In genomic region chr4:98108676-98109016, GRCm38 (mm10) we compare ENCODE assay signal across 9 mouse cellular contexts.
DNase-seq lines count a peak whose midpoint lies in the region; ATAC-seq and TF ChIP-seq lines count a peak whose summit lies in the region.
"Had no signal": no experiment of that assay in that cellular context is flagged by ENCODE, and none has a peak within 500 bp of the region (broad histone marks: within the 10 kb centered on the region; RNA-seq: fewer than 3 reads in every experiment).

No protein-coding gene starts in this region.

- no peaks in the 10 kb centered on the region for H3K9me3 ChIP-seq in heart, embryonic 11.5 days (replicated peaks; ENCODE audit: control insufficient read depth, low read length)
- H3K9me3 ChIP-seq in heart, embryonic 15.5 days (replicated peaks) = no peaks in the 10 kb centered on the region
- no peaks in the 10 kb centered on the region for H3K9me3 ChIP-seq in lung, postnatal 0 days (ENCODE audit: low read length)

- no peak overlapping the region for H3K4me2 ChIP-seq in heart, embryonic 11.5 days
- no peak overlapping the region for H3K4me2 ChIP-seq in heart, embryonic 15.5 days
- no peak overlapping the region for H3K4me2 ChIP-seq in lung, postnatal 0 days (replicated peaks; ENCODE audit: low read depth, low read length)

- TF ChIP-seq EP300 in lung, postnatal 0 days (IDR thresholded peaks at IDR 0.05) = no peak

- 18% methylated on average over 4 of the region's 4 CpGs for WGBS in heart, embryonic 11.5 days (ENCODE audit: insufficient replicate concordance)
- WGBS in heart, embryonic 15.5 days = 32% methylated on average over 4 of the region's 4 CpGs
- 31% methylated on average over 4 of the region's 4 CpGs for WGBS in lung, postnatal 0 days

- DNase-seq in heart, postnatal 25 days (ENCODE audit: low spot score) = no peak
- peak; percentile 60 for DNase-seq in brain, embryonic 18.5 days (ENCODE audit: low read depth, low spot score)
- DNase-seq in lung, postnatal 0 days (ENCODE audit: low spot score) = peak; percentile 79
- DNase-seq in telencephalon, adult 2 months (ENCODE audit: low read depth, low spot score) = peak; percentile 15
- DNase-seq in adrenal gland, postnatal 10 days = no peak
- DNase-seq in adrenal gland, adult 8-10 months = no peak

- peak; percentile 58; the same call in 1 of the 2 replicates for ATAC-seq in heart, embryonic 11.5 days (replicated peaks; ENCODE audit: insufficient number of reproducible peaks, low FRiP score, low TSS enrichment)
- ATAC-seq in heart, embryonic 15.5 days (replicated peaks; ENCODE audit: insufficient number of reproducible peaks, insufficient read depth, low FRiP score, low read depth) = peak; percentile 61; the same call in 1 of the 2 replicates
- peak; percentile 59 for ATAC-seq in lung, postnatal 0 days

- H3K36me3 ChIP-seq in heart, embryonic 11.5 days (ENCODE audit: control insufficient read depth, insufficient read depth, low read length) = no peaks in the 10 kb centered on the region; the same call in 1 of the 2 replicates
- no peaks in the 10 kb centered on the region; the same call in 1 of the 2 replicates for H3K36me3 ChIP-seq in heart, embryonic 15.5 days
- H3K36me3 ChIP-seq in lung, postnatal 0 days (ENCODE audit: insufficient read depth, low read length) = no peaks in the 10 kb centered on the region

- no peak for TF ChIP-seq CTCF in lung, postnatal 0 days (IDR thresholded peaks at IDR 0.05)

- H3K4me3 ChIP-seq in heart, embryonic 11.5 days (ENCODE audit: low read depth, low read length) = no peak overlapping the region
- no peak overlapping the region for H3K4me3 ChIP-seq in heart, embryonic 15.5 days
- H3K4me3 ChIP-seq in lung, postnatal 0 days (ENCODE audit: low read depth, low read length) = no peak overlapping the region

- no peaks in the 10 kb centered on the region for H3K27me3 ChIP-seq in heart, embryonic 11.5 days (ENCODE audit: control insufficient read depth, insufficient read depth, low read length)
- H3K27me3 ChIP-seq in heart, embryonic 15.5 days = no peaks in the 10 kb centered on the region
- H3K27me3 ChIP-seq in lung, postnatal 0 days (replicated peaks; ENCODE audit: insufficient read depth, low read length) = no peaks in the 10 kb centered on the region
- H3K27me3 ChIP-seq: CH12.LX had no signal

- H3K27ac ChIP-seq in heart, embryonic 11.5 days (ENCODE audit: low read depth, low read length) = peak overlapping the region; percentile 81
- H3K27ac ChIP-seq in heart, embryonic 15.5 days = peak overlapping the region; percentile 81
- H3K27ac ChIP-seq in lung, postnatal 0 days (ENCODE audit: low read length) = peak overlapping the region; percentile 66; the same call in 1 of the 2 replicates

- peaks cover 38% of the 10 kb centered on the region for H3K4me1 ChIP-seq in heart, embryonic 11.5 days (ENCODE audit: control insufficient read depth, insufficient read depth, low read length)
- H3K4me1 ChIP-seq in heart, embryonic 15.5 days (replicated peaks) = peaks cover 46% of the 10 kb centered on the region
- H3K4me1 ChIP-seq in lung, postnatal 0 days (ENCODE audit: insufficient read depth, low read depth, low read length) = peaks cover 8% of the 10 kb centered on the region

- intact Hi-C loops in heart, postnatal 25 days (cut with DNase I) = loop anchor here (5.0 kb wide), 3 partner anchors 61 to 241 kb away; no protein-coding TSS in a partner anchor

- H3K9ac ChIP-seq in heart, embryonic 11.5 days (ENCODE audit: low read depth, low read length) = no peak overlapping the region
- no peak overlapping the region for H3K9ac ChIP-seq in heart, embryonic 15.5 days
- H3K9ac ChIP-seq in lung, postnatal 0 days (replicated peaks; ENCODE audit: low read depth) = no peak overlapping the region

Comparison
In these comparisons a context has a peak if more than half of its experiments do, and no peak if none do; other contexts are left out.
1. DNase-seq: peak in brain, embryonic 18.5 days (single experiment), lung, postnatal 0 days (single experiment) and telencephalon, adult 2 months (single experiment); none in heart, postnatal 25 days (single experiment), adrenal gland, postnatal 10 days (single experiment) and adrenal gland, adult 8-10 months (single experiment).
2. Peak in every context shown above with its lines, with median percentiles within 50 percentile points of each other: ATAC-seq and H3K27ac ChIP-seq.